Mouse (Mus musculus): Measurements from ENCODE around the gene Dcxr. TPM values are rescaled to one million over a fixed set of nuclear protein-coding genes. Genes with fewer than 3 reads are reported as not detected.
"Not testable (repeated sequence)": the region's sequence is repeated elsewhere in the genome, so short reads cannot be mapped to it uniquely, and the experiment has no call there.

The Dcxr gene
- total RNA-seq, 2 experiments from 2014 or later: 5.8 to 6.0 TPM

- no peak for DNase-seq
Observed at GRCm38 (mm10) chr11:120709551-120709950, 17.5 kb downstream of the Dcxr start.

GRCm38 (mm10) chr11:120707969-120708368, 19.1 kb downstream of the Dcxr start:
- no peak for DNase-seq

DNA sequence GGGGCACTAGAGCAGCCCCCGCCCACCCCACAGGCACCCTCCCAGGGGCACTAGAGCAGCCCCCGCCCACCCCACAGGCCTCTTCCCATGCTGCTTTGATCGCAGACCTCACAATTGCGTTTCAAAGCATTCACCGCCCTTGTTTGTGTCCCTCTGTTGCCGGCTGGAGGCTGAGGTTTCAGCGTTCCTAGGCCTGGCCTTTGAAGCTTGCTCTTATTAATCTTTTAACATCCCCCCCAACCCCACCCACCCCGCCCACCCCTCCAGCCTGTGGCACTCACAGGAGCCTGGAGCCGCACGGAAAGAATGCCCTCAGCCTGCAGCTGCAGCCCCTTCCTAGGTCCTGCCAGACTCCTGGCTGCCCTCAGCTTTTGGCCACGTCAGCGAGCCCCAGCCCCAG, 19.9 kb downstream of the Dcxr start:
- DNase-seq: no peak

DNA sequence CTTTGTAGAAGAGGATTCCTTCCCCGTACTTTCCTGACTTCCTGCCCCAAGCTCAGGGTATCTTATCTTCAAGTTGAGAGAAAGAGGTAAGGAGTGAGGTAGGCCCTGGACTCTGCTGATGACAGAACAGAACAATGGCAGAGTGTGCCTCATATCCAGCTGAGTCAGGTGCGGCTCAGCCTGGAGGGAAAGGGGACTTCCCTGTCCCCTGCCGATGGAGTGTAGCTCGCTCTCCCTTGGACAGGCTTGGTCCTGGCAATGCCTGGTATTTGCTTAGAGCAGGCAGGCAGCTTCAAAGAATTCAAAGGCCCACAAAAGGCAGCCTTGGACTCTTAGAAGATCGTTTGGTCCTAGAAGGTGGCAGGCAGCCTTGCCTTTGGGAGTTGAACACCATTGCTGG, 21.0 kb downstream of the Dcxr start:
- DNase-seq: no peak

- DNase-seq: no peak
Observed at GRCm38 (mm10) chr11:120704486-120705325, 22.4 kb downstream of the Dcxr start.

DNA sequence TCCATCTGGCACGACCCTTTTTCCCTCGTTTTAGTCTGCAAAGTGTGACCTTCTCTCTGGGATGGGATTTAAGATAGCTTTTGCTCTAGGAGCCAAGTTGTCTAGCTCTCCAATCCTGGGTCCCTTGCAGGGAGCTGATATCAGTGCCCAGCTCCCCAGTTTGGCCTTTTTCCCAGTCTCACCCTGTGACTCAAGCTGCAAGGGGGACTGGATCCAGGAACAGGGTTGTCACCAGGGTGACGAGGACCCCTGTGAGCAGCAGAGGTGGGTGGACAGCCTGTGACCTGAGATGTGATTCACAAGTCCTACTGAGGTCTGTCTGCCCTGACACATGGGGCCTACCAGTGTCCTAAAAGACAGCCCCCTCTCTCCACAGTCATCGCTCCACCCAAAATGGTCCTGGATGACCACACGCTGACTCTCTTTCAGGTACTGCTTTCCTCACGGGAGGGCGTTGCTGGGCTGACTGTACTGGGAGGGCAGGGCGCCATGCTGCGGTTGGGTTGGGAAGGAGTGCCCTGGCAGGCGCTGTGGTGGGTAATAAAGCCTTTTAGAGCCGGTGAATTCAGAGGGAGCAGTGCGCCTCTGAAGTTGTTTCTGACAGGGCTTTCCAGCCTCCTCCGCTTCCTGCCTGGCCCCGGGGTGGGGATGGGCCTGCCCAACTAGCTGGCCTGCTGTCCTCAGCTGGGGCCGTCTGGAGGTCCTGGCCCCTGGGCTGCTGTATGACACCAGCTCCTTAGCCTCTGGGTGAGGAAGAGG, 23.2 kb downstream of the Dcxr start:
- DNase-seq: no peak

DNA sequence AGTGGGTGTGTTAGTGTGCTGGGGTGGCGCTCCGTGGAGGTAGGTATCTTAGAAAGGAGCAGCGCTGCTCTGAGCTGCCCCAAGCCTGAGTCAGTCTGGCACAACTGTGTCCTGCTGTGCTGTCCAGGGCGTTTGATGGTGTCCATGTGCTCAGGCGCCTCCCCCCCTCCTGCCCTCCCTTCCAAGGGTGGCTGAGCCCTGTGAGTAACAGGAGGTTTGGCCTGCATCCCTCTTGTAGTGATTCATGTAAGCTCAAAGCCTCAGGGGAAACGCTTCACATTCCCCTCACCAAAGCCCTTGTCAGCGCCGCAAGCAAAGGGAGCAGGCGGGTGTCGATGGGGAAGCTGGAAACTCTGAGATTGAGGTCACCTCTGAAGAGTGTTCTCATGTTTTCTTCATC, 29.3 kb downstream of the Dcxr start:
- DNase-seq: peak; percentile 79

- DNase-seq: no peak
Observed at GRCm38 (mm10) chr11:120696568-120696967, 30.5 kb downstream of the Dcxr start.

DNA sequence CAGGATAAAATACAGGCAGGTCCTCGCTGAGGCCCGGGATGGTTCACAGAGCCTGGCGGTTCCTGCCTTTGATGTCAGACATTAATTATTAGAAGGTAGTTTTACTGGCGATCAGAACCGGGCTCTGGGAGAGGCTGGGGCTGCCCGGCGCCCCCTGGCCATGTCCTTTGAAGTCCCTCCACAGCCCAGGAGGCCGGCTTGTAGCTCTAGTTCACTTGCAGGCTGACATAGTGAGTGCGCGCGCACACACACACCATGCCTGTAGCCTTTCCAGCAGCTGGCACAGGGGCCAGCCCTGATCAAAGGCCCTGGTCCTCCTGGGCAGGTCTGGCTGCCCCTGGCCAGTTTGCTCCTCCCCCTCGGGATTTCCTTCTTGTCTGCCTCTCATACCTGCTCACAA, 31.4 kb downstream of the Dcxr start:
- no peak for DNase-seq

DNA sequence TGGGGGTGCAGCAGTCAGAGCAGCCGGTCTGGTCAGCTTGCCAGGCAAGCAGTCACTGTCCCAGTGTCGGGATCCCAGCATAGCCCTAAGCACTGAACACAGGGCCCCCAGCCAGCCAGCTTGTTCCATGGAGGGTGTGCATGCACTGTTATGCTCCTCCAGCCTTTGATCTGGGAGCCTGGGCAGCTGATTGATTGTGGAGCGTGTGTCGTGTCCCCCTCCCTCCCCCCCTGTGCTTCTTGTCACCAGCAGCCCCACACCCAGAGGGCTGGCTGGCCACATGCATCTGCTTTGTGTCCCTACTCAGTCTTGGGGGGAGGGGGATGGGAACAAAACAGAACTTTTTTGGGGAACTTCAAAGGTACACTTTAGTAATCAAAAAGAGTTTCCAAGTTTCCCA, 31.9 kb downstream of the Dcxr start:
- DNase-seq: no peak

DNA sequence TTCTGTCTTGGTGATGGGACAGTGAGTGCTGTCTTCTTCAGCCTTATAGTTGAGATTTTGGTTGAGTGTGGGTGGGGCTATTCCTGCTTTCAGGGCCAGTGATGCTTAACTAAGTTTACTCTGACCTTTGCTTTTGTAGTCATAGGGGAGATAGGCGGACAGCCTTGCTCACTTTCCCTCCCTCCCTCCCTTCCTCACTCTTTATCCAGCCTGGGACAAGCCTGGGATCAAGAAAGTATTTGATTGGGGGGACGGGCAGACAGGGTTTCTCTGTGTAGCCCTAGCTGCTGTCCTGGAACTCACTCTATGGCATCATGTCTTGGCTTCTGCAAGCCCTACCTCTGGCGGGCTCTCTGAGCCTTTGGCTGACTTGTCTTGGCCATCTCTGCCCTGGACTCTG, 33.6 kb downstream of the Dcxr start:
- DNase-seq: no peak

GRCm38 (mm10) chr11:120692471-120693011, 34.5 kb downstream of the Dcxr start:
- DNase-seq: no peak

- no peak for DNase-seq
Observed at GRCm38 (mm10) chr11:120689365-120689764, 37.7 kb downstream of the Dcxr start.

GRCm38 (mm10) chr11:120686650-120687272, 40.3 kb downstream of the Dcxr start:
- no peak for DNase-seq

DNA sequence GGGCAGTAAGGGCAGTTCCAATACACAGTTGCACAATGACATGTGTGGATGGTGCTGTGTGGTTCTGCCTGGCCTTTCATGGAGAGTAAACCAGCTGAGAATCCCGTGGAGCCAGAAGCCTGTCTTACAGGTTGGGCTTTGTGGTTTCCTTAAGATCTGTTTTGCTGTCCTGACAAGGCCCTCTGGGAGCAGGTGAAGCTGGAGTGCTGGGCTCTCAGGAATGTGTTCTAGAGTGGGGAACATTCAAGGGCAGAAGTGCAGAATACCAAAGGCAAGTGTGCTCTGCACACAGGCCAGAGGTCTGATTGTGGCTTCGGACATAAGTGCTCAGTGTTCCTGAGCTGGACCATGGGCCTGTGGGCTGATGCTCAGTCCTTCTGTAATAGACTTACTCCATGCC, 42.4 kb downstream of the Dcxr start:
- no peak for DNase-seq

DNA sequence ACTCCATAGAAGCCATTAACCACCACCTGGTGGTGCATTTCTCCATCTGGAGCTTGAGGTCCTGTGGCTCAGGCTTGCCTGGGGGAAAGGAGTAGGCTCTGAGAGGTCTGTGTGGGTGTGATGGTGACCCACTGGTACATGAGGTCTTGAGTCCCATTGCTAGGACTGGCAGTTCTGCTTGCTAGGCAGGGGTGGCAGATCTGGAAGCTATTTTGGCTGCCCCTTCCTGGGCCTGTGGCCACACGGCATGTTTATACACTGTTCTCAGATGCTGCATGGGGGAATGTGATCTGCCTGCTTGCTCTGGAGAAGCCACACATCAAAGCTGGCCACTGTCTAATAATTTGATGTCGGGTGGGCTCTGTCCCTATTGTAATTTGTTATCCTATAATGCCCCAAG, 43.0 kb downstream of the Dcxr start:
- peak; percentile 46 for DNase-seq

DNA sequence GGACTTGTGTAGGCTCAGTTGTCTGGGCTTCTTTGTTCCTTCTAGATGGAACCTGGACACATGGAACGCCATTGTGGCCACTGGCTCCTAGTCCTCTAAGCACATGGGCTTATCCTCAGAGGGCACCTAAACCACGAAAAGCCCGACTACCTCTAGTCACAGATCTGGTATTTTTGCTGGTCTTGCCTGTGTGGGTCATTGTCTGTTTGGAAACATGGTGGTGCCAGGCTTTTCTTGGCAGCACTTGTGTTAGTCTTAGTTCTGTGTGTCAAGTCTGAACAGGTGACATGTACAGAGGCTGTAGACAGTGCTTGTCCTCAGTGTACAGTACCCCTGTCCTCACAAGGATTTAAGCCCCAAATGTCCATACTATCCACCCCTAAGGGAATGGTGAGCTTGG, 43.5 kb downstream of the Dcxr start:
- DNase-seq: no peak

DNA sequence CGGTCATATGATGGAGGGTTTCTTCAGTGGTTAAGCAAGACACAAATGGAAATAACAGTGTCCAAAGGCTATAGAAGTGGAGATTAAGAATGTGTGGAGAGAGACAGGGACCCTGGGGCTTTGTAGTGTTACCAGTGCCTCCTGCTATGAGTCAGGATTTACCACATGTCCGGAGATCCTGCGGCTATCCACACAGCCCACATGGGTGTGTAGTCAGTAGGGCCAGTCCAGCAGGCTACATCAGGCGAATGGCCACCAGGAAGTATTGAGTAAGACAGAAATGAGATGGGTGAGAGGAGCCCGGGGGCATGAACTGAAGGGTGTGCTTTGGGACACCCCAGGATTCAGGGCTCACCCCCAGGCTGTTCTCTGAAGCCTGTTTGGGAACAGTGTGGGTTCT, 44.4 kb downstream of the Dcxr start:
- DNase-seq: no peak

DNA sequence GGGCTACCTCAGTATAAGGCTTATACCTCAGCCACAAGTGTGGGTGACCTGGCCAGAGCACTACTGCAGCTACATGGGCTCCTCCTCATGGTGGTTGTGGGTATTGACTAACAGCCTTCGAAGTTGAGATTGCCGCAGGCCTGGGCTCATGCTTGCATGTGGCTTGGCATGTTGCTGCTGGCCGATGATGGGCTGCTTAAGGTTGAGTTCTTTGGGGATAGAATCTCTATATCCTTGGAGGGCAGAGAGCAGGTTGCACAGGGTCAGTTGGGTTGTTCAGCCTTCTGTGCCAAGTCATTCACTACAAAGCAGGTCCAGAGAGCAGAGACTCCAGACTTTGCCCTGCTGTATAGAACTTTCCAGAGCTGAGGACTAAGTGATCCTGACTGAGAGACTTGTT, 47.2 kb downstream of the Dcxr start:
- DNase-seq: no peak

- no peak for DNase-seq
Observed at GRCm38 (mm10) chr11:120676951-120677350, 50.1 kb downstream of the Dcxr start.

DNA sequence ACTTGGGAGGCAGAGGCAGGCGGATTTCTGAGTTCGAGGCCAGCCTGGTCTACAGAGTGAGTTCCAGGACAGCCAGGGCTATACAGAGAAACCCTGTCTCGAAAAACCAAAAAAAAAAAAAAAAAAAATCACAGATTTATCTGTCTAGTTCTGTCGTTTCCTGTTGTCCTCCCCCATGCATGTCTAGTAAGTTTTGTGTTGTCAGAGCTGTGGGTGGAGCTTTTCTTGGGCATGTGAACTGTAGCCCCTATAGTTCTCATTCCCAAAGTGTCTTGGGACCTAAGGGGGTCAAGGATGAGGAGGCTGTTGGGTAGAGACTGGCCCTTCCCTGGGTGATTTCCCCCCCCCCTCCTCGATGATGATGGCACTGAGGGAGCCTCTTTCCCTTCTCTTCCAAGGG, 51.2 kb downstream of the Dcxr start:
- DNase-seq: not testable (repeated sequence)
